Mouse (Mus musculus): ENCODE data around the gene Calm5. TPM values are rescaled to one million over a fixed set of nuclear protein-coding genes. Genes with fewer than 3 reads are reported as not detected.

Calm5 gene
- polyA plus RNA-seq, 2 experiments = 0.47 TPM; not detected in 1

GRCm38 (mm10) chr13:3876448-3876847 lies 22.5 kb downstream of the Calm5 start:
- DNase-seq (ENCODE audit: low spot score) (no peak), ATAC-seq (ENCODE audit: low FRiP score, low read depth) (peak; percentile 45)
- 63% methylated on average over 6 of the region's 6 CpGs for WGBS
- Histone ChIP-seq H3K27me3 (ENCODE audit: control insufficient read depth, insufficient read depth, low read length) (no peaks in the 10 kb centered on the region), H3K4me3 (replicated peaks; ENCODE audit: low read length) (no peak overlapping the region), H3K27ac (replicated peaks; ENCODE audit: low read depth, low read length) (peak overlapping the region; percentile 58; the same call in 1 of the 2 replicates), H3K4me2 (replicated peaks; ENCODE audit: low read depth, low read length, severe bottlenecking) (no peak overlapping the region), H3K9ac (ENCODE audit: low read depth, low read length, severe bottlenecking) (no peak overlapping the region), H3K4me1 (ENCODE audit: control insufficient read depth, insufficient read depth, low read length) (peaks cover 2% of the 10 kb centered on the region; the same call in 1 of the 2 replicates), H3K36me3 (ENCODE audit: control insufficient read depth, insufficient read depth, low read length) (peaks cover 4% of the 10 kb centered on the region), H3K9me3 (ENCODE audit: control insufficient read depth, low read length) (no peaks in the 10 kb centered on the region)
- no peak for TF ChIP-seq POLR2A (IDR thresholded peaks at IDR 0.05; ENCODE audit: borderline replicate concordance, extremely low read depth, insufficient read depth, insufficient read length)

DNA sequence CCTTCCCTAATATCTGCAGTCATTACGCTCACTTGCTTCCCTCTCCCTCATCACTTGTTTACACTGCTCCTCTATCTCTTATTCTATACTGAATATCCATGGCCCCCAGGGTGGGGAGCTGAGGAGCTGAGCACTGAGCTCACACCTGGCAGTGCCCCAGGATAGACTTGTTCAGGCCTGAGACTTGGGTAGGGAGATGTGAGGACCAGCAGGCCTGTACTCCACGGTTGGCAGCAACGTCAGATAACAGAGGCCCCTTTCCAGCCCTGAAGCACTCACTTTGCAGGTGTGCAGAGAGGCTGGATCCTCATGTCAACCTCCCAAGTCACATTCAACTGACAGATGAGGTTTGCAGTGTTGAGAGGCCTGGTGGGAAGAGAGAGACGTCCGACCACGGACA lies 23.2 kb downstream of the Calm5 start:
- no peak; the same call in 1 of the 2 replicates for ATAC-seq (ENCODE audit: low FRiP score, low read depth)
- no peak overlapping the region for H3K9ac ChIP-seq (ENCODE audit: low read depth, low read length, severe bottlenecking)
- H3K9me3 ChIP-seq (ENCODE audit: control insufficient read depth, low read length) = no peaks in the 10 kb centered on the region
- no peaks in the 10 kb centered on the region for H3K27me3 ChIP-seq (ENCODE audit: control insufficient read depth, insufficient read depth, low read length)
- peaks cover 2% of the 10 kb centered on the region; the same call in 1 of the 2 replicates for H3K4me1 ChIP-seq (ENCODE audit: control insufficient read depth, insufficient read depth, low read length)
- no peak for DNase-seq (ENCODE audit: low spot score)
- H3K4me3 ChIP-seq (replicated peaks; ENCODE audit: low read length) = no peak overlapping the region
- TF ChIP-seq POLR2A (IDR thresholded peaks at IDR 0.05; ENCODE audit: borderline replicate concordance, extremely low read depth, insufficient read depth, insufficient read length) = no peak
- H3K36me3 ChIP-seq (ENCODE audit: control insufficient read depth, insufficient read depth, low read length) = peaks cover 11% of the 10 kb centered on the region
- WGBS = 75% methylated on average over 6 of the region's 6 CpGs
- no peak overlapping the region for H3K4me2 ChIP-seq (replicated peaks; ENCODE audit: low read depth, low read length, severe bottlenecking)
- 0 out of 2 replicates have a peak overlapping the region, but pooled peaks have one; percentile 15 for H3K27ac ChIP-seq (replicated peaks; ENCODE audit: low read depth, low read length)

DNA sequence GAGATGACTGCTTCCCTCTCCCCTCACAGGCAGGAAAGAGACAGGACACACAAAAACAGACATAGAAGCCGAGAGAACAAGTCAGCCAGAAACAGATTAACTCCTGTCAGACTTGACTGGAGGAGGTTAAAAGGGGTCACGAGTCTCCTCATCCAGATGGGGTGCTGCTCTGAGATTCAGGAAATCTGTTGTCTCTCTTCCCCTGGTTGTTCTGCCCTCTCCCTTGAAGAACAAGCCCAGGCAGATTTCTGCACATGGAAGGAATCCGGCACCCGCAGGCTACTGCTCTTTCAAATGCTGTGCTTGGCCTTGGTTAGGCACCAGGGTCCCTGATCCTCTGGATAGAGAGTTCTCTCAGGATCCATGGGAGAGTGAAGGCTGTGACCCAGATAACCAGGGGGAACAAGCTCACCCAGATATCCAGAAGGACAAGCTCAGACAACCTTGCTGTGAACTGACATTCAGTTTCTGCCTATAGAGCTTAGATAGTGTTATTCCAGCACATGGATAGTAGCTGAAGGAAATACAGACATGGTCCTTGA lies 23.8 kb downstream of the Calm5 start:
- Histone ChIP-seq H3K27me3 (ENCODE audit: control insufficient read depth, insufficient read depth, low read length) (no peaks in the 10 kb centered on the region), H3K9me3 (ENCODE audit: control insufficient read depth, low read length) (no peaks in the 10 kb centered on the region), H3K27ac (replicated peaks; ENCODE audit: low read depth, low read length) (0 out of 2 replicates have a peak overlapping the region, but pooled peaks have one; percentile 15), H3K4me3 (replicated peaks; ENCODE audit: low read length) (no peak overlapping the region), H3K36me3 (ENCODE audit: control insufficient read depth, insufficient read depth, low read length) (peaks cover 17% of the 10 kb centered on the region), H3K9ac (ENCODE audit: low read depth, low read length, severe bottlenecking) (no peak overlapping the region), H3K4me2 (replicated peaks; ENCODE audit: low read depth, low read length, severe bottlenecking) (no peak overlapping the region), H3K4me1 (ENCODE audit: control insufficient read depth, insufficient read depth, low read length) (peaks cover 2% of the 10 kb centered on the region; the same call in 1 of the 2 replicates)
- no peak for DNase-seq (ENCODE audit: low spot score)
- 49% methylated on average over 4 of the region's 4 CpGs for WGBS
- no peak for TF ChIP-seq POLR2A (IDR thresholded peaks at IDR 0.05; ENCODE audit: borderline replicate concordance, extremely low read depth, insufficient read depth, insufficient read length)
- ATAC-seq (ENCODE audit: low FRiP score, low read depth) = no peak

DNA sequence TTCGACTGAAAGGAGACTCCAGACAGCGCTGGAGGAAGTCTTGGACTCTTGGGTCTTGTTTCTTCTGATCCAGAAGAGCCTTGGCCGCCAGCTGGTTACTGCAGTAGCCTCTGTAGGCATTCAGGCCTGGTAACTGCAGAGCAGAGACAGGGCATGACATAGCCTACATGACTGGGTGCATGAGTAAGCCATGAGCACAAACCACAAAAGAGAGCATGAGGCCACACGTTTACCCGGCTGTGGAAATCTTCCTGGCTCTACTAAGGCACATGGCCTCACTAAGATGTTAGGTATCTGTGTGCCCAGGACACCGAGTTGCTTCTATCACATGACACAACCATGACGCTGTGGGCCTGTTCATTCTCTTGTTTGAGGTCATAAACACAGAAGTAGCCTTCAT lies 32.7 kb downstream of the Calm5 start:
- Histone ChIP-seq H3K4me1 (ENCODE audit: control insufficient read depth, insufficient read depth, low read length) (peaks cover 7% of the 10 kb centered on the region; the same call in 1 of the 2 replicates), H3K4me3 (replicated peaks; ENCODE audit: low read length) (no peak overlapping the region), H3K36me3 (ENCODE audit: control insufficient read depth, insufficient read depth, low read length) (peaks cover 70% of the 10 kb centered on the region), H3K4me2 (replicated peaks; ENCODE audit: low read depth, low read length, severe bottlenecking) (no peak overlapping the region), H3K27ac (replicated peaks; ENCODE audit: low read depth, low read length) (no peak overlapping the region), H3K9ac (ENCODE audit: low read depth, low read length, severe bottlenecking) (no peak overlapping the region), H3K27me3 (ENCODE audit: control insufficient read depth, insufficient read depth, low read length) (no peaks in the 10 kb centered on the region), H3K9me3 (ENCODE audit: control insufficient read depth, low read length) (no peaks in the 10 kb centered on the region)
- DNase-seq (ENCODE audit: low spot score) (no peak), ATAC-seq (ENCODE audit: low FRiP score, low read depth) (no peak)
- WGBS = 96% methylated on average over 7 of the region's 7 CpGs
- TF ChIP-seq POLR2A (IDR thresholded peaks at IDR 0.05; ENCODE audit: borderline replicate concordance, extremely low read depth, insufficient read depth, insufficient read length) = no peak

DNA sequence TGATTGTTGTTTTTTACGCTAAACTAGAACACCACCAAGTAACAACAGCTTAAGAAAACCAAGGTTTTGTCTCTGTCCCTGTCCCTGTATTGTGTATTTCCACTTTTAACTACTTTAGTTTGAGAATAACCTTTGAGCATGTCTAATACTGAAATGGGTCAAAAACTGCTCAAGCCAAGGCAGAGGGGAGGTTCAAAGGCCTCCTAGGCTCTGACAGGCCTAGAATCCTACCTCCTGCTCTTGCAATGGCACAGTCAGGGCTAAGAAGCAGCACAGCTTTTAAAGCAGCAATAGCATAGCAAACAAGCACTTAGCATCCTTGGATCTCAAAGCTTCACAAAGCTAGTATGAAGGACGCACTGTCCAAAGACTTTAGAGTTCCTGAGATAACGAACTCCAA lies 35.1 kb downstream of the Calm5 start:
- peaks cover 10% of the 10 kb centered on the region for H3K4me1 ChIP-seq (ENCODE audit: control insufficient read depth, insufficient read depth, low read length)
- H3K4me3 ChIP-seq (replicated peaks; ENCODE audit: low read length) = no peak overlapping the region
- H3K9ac ChIP-seq (ENCODE audit: low read depth, low read length, severe bottlenecking) = no peak overlapping the region
- 90% methylated on average over 3 of the region's 3 CpGs for WGBS
- DNase-seq (ENCODE audit: low spot score) = no peak
- ATAC-seq (ENCODE audit: low FRiP score, low read depth) = no peak
- H3K36me3 ChIP-seq (ENCODE audit: control insufficient read depth, insufficient read depth, low read length) = peaks cover 49% of the 10 kb centered on the region
- H3K27ac ChIP-seq (replicated peaks; ENCODE audit: low read depth, low read length) = no peak overlapping the region
- H3K27me3 ChIP-seq (ENCODE audit: control insufficient read depth, insufficient read depth, low read length) = no peaks in the 10 kb centered on the region
- no peaks in the 10 kb centered on the region for H3K9me3 ChIP-seq (ENCODE audit: control insufficient read depth, low read length)
- TF ChIP-seq POLR2A (IDR thresholded peaks at IDR 0.05; ENCODE audit: borderline replicate concordance, extremely low read depth, insufficient read depth, insufficient read length) = no peak
- 0 out of 2 replicates have a peak overlapping the region, but pooled peaks have one; percentile 42 for H3K4me2 ChIP-seq (replicated peaks; ENCODE audit: low read depth, low read length, severe bottlenecking)
